Comparison of ENCODE assay signal across 31 mouse cellular contexts in the genomic region with DNA sequence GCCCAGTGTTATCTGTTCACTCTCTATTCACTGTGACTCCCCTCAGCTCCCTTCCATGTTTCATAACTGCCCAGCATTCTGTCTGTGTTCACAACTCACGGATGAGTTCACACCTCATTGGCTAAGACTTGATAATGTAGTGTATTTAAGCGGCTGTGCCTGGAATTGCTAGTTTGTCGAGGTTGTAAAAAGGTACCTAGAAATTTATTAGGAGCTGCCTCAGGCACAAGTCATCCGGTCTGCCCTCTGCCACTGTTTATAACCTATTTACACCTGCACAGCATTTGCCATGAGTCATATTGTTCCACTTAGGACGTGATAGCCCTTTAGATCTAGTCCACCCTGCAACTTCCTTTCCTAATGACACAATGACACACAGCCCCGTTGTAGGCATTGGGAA. TPM values are rescaled to one million over a fixed set of nuclear protein-coding genes. Genes with fewer than 3 reads are reported as not detected.
DNase-seq lines count a peak whose midpoint lies in the region; ATAC-seq and TF ChIP-seq lines count a peak whose summit lies in the region.
"Had no signal": no experiment of that assay in that cellular context is flagged by ENCODE, and none has a peak within 500 bp of the region (broad histone marks: within the 10 kb centered on the region; RNA-seq: fewer than 3 reads in every experiment).

No protein-coding gene starts in this region.

- ATAC-seq in intestine, embryonic 14.5 days (replicated peaks; ENCODE audit: low FRiP score, low TSS enrichment, low read depth), result peak; percentile 79
- peak; percentile 47; the same call in 1 of the 2 replicates for ATAC-seq in stomach, embryonic 16.5 days (ENCODE audit: insufficient read depth, low FRiP score)
- no peak for ATAC-seq in hindbrain, postnatal 0 days
- ATAC-seq: CD4-positive, CD25-positive, alpha-beta regulatory T cell, adult 4 months; forebrain, embryonic 14.5 days; inflammation-experienced regulatory T-cells, adult 6 months had no signal

- H3K27me3 ChIP-seq in intestine, embryonic 14.5 days (replicated peaks; ENCODE audit: control insufficient read depth, insufficient read depth, low read length), result no peaks in the 10 kb centered on the region
- H3K27me3 ChIP-seq in stomach, embryonic 16.5 days (ENCODE audit: control insufficient read depth, insufficient read depth, low read length), result no peaks in the 10 kb centered on the region
- no peaks in the 10 kb centered on the region for H3K27me3 ChIP-seq in hindbrain, postnatal 0 days (ENCODE audit: insufficient read depth, low read length)
- H3K27me3 ChIP-seq: embryonic facial prominence, embryonic 15.5 days; heart, embryonic 13.5 days had no signal

- 43% methylated on average over 6 of the region's 6 CpGs for WGBS in intestine, embryonic 14.5 days
- 60% methylated on average over 6 of the region's 6 CpGs for WGBS in stomach, embryonic 16.5 days
- WGBS in hindbrain, postnatal 0 days, result 78% methylated on average over 6 of the region's 6 CpGs

- H3K9ac ChIP-seq in intestine, embryonic 14.5 days (ENCODE audit: low read length), result no peak overlapping the region
- no peak overlapping the region for H3K9ac ChIP-seq in stomach, embryonic 16.5 days (ENCODE audit: low read length)
- no peak overlapping the region for H3K9ac ChIP-seq in hindbrain, postnatal 0 days (replicated peaks; ENCODE audit: low read length)
- H3K9ac ChIP-seq: embryonic facial prominence, embryonic 15.5 days; heart, embryonic 13.5 days; hindbrain, embryonic 14.5 days; liver, embryonic 14.5 days had no signal

- H3K9me3 ChIP-seq in intestine, embryonic 14.5 days (ENCODE audit: control insufficient read depth, low read length), result no peaks in the 10 kb centered on the region
- no peaks in the 10 kb centered on the region for H3K9me3 ChIP-seq in stomach, embryonic 16.5 days (replicated peaks; ENCODE audit: control insufficient read depth, low read length)
- no peaks in the 10 kb centered on the region for H3K9me3 ChIP-seq in hindbrain, postnatal 0 days (ENCODE audit: low read length)
- H3K9me3 ChIP-seq: embryonic facial prominence, embryonic 10.5 days; embryonic facial prominence, embryonic 15.5 days; heart, embryonic 13.5 days had no signal

- H3K4me3 ChIP-seq in intestine, embryonic 14.5 days (ENCODE audit: low read depth, low read length), result no peak overlapping the region
- H3K4me3 ChIP-seq in stomach, embryonic 16.5 days (replicated peaks; ENCODE audit: low read length), result no peak overlapping the region
- no peak overlapping the region for H3K4me3 ChIP-seq in hindbrain, postnatal 0 days (ENCODE audit: low read length)
- H3K4me3 ChIP-seq: embryonic facial prominence, embryonic 10.5 days; embryonic facial prominence, embryonic 15.5 days; gastrocnemius, adult 2 months; heart, adult 2 months; heart, embryonic 13.5 days had no signal

- H3K4me1 ChIP-seq in intestine, embryonic 14.5 days (replicated peaks; ENCODE audit: control insufficient read depth, insufficient read depth, low read length), result no peaks in the 10 kb centered on the region
- H3K4me1 ChIP-seq in stomach, embryonic 16.5 days (ENCODE audit: control insufficient read depth, insufficient read depth, low read length), result no peaks in the 10 kb centered on the region
- H3K4me1 ChIP-seq in hindbrain, postnatal 0 days (ENCODE audit: insufficient read depth, low read length), result no peaks in the 10 kb centered on the region
- H3K4me1 ChIP-seq: embryonic facial prominence, embryonic 10.5 days; embryonic facial prominence, embryonic 15.5 days had no signal

- no peak for TF ChIP-seq CTCF in hindbrain, postnatal 0 days (IDR thresholded peaks at IDR 0.05; ENCODE audit: low read depth)

- peak; percentile 12 to 46 for DNase-seq in kidney, adult 8-10 months
- no peak for DNase-seq in kidney, postnatal 10 days
- DNase-seq in intestine, embryonic 14.5 days (ENCODE audit: low spot score), result no peak
- peak; percentile 24 for DNase-seq in kidney, postnatal 14 days
- DNase-seq in cerebellum, postnatal 10 days, result no peak
- DNase-seq in adrenal gland, adult 8-10 months, result no peak
- no peak for DNase-seq in hindbrain, postnatal 0 days (ENCODE audit: low spot score)
- DNase-seq: adrenal gland, postnatal 25 days; cerebellum, adult 18-20 months; cerebellum, postnatal 25 days; gastrocnemius, adult 2 months; gastrocnemius, postnatal 36 days; heart, adult 2 months; heart, postnatal 10 days; layer of hippocampus, postnatal 36 days; left cerebral cortex, postnatal 4 days; lung, adult 2 months; lung, postnatal 10 days; midbrain, embryonic 14.5 days; thymus, adult 18-20 months; thymus, postnatal 4 days had no signal

- no peaks in the 10 kb centered on the region for H3K36me3 ChIP-seq in intestine, embryonic 14.5 days (ENCODE audit: control insufficient read depth, insufficient read depth, low read length)
- H3K36me3 ChIP-seq in stomach, embryonic 16.5 days (ENCODE audit: control insufficient read depth, insufficient read depth, low read length), result no peaks in the 10 kb centered on the region
- H3K36me3 ChIP-seq in hindbrain, postnatal 0 days (ENCODE audit: insufficient read depth, low read length), result no peaks in the 10 kb centered on the region
- H3K36me3 ChIP-seq: embryonic facial prominence, embryonic 10.5 days; embryonic facial prominence, embryonic 15.5 days; heart, embryonic 13.5 days had no signal

- H3K27ac ChIP-seq in intestine, embryonic 14.5 days (ENCODE audit: low read depth), result no peak overlapping the region
- H3K27ac ChIP-seq in stomach, embryonic 16.5 days (ENCODE audit: low read length), result no peak overlapping the region
- H3K27ac ChIP-seq in hindbrain, postnatal 0 days, result no peak overlapping the region
- H3K27ac ChIP-seq: embryonic facial prominence, embryonic 10.5 days; embryonic facial prominence, embryonic 15.5 days; gastrocnemius, adult 2 months; heart, adult 2 months; heart, embryonic 13.5 days; hindbrain, embryonic 14.5 days; liver, embryonic 14.5 days; macrophage had no signal

- H3K4me2 ChIP-seq in intestine, embryonic 14.5 days (ENCODE audit: low read length), result no peak overlapping the region
- H3K4me2 ChIP-seq in stomach, embryonic 16.5 days (ENCODE audit: low read depth, low read length), result no peak overlapping the region
- no peak overlapping the region for H3K4me2 ChIP-seq in hindbrain, postnatal 0 days (ENCODE audit: low read depth, low read length)
- H3K4me2 ChIP-seq: embryonic facial prominence, embryonic 15.5 days; heart, embryonic 13.5 days; hindbrain, embryonic 14.5 days had no signal

RNA-seq across cellular contexts. Expression of a gene that starts 50.0 kb away (rescaled TPM):
- polyA plus RNA-seq in intestine, embryonic 14.5 days (2014; fragmentation: Nextera tagmentation; extraction: Ambion mirVana), result 31.7 and 32.8 TPM in 2 replicates
- 28.6 and 36.4 TPM in 2 replicates for polyA plus RNA-seq in stomach, embryonic 16.5 days (2015; fragmentation: Nextera tagmentation; extraction: Ambion mirVana)
- total RNA-seq in adrenal gland, adult 8-10 months (2022), result 10 to 100 TPM; 50.4 to 57.7 (median 54.3) TPM
- total RNA-seq in hindbrain, postnatal 0 days (2014; rRNA removed), result 25.3 and 27.1 TPM in 2 replicates
- 27.2 and 28.7 TPM in 2 replicates for polyA plus RNA-seq in hindbrain, postnatal 0 days (2015; fragmentation: Nextera tagmentation; extraction: Ambion mirVana)

Comparison
In these comparisons a context has a peak if more than half of its experiments do, and no peak if none do; other contexts are left out.
1. DNase-seq: peak in kidney, adult 8-10 months (2 of 2) and kidney, postnatal 14 days (single experiment); none in kidney, postnatal 10 days (single experiment), intestine, embryonic 14.5 days (single experiment), cerebellum, postnatal 10 days (0 of 2), adrenal gland, adult 8-10 months (single experiment) and hindbrain, postnatal 0 days (single experiment).